Comparison of ENCODE assay signal across 22 mouse cellular contexts in the genomic region with DNA sequence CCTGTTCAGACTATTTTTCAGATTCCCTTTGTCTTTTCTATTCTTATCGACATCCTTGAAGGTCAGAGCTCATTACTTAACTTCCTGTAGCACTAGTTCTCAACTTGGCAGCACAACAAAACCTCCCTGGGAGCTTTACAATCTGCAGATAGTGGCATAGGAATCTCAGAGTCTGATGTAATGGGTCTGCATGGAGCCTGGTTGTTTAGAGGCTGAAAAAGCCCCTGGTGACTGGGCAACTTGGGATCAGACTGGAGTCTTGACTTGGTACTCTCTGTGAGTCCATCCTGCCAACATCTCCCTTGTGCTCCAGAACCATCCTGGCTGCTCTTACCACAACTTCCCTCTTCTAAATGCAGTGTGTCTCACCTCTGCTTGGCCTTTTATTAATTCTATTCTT.
DNase-seq lines count a peak whose midpoint lies in the region; ATAC-seq and TF ChIP-seq lines count a peak whose summit lies in the region.
"Had no signal": no experiment of that assay in that cellular context is flagged by ENCODE, and none has a peak within 500 bp of the region (broad histone marks: within the 10 kb centered on the region; RNA-seq: fewer than 3 reads in every experiment).

No protein-coding gene starts in this region.

- peak; percentile 67 for ATAC-seq in heart, embryonic 12.5 days (ENCODE audit: insufficient number of reproducible peaks, low FRiP score)
- ATAC-seq: forebrain, embryonic 16.5 days had no signal

- no peak overlapping the region for H3K4me2 ChIP-seq in heart, embryonic 12.5 days
- H3K4me2 ChIP-seq: hindbrain, embryonic 12.5 days; liver, embryonic 15.5 days; midbrain, embryonic 12.5 days had no signal

- no peak for DNase-seq in heart, postnatal 25 days (ENCODE audit: low spot score)
- peak; percentile 7 for DNase-seq in kidney, postnatal 14 days
- DNase-seq in kidney, adult 18-20 months: no peak
- DNase-seq in 416B (ENCODE audit: low read depth): peak; percentile 17
- no peak for DNase-seq in layer of hippocampus, adult 8-10 months (ENCODE audit: low spot score in 2 of 2)
- no peak for DNase-seq in spleen, adult 18-20 months
- DNase-seq: adrenal gland, postnatal 25 days; cerebellum, adult 9-11 months; gastrocnemius, postnatal 14 days; heart, adult 11 months; kidney, adult 8-10 months; liver; right cerebral cortex, postnatal 14 days; thymus, postnatal 14 days had no signal

- peaks cover 5% of the 10 kb centered on the region; the same call in 1 of the 2 replicates for H3K9me3 ChIP-seq in heart, embryonic 12.5 days (replicated peaks)
- H3K9me3 ChIP-seq: limb, embryonic 10.5 days; liver, embryonic 15.5 days had no signal

- no peaks in the 10 kb centered on the region for H3K36me3 ChIP-seq in heart, embryonic 12.5 days
- H3K36me3 ChIP-seq: forebrain, embryonic 10.5 days; hindbrain, embryonic 12.5 days; limb, embryonic 10.5 days; liver, embryonic 15.5 days; midbrain, embryonic 12.5 days had no signal

- no peak for TF ChIP-seq POLR2A in bone marrow macrophage, adult 2 months (IDR thresholded peaks at IDR 0.05; ENCODE audit: borderline replicate concordance, low read depth, low read length)

- H3K27ac ChIP-seq in heart, embryonic 12.5 days (ENCODE audit: poor library complexity, severe bottlenecking): peak overlapping the region; percentile 33; the same call in 1 of the 2 replicates
- peak overlapping the region; percentile 54 for H3K27ac ChIP-seq in bone marrow macrophage, adult 2 months (ENCODE audit: insufficient read depth, low read depth, low read length)
- H3K27ac ChIP-seq: forebrain, embryonic 10.5 days; hindbrain, embryonic 12.5 days; limb, embryonic 10.5 days; liver, embryonic 15.5 days had no signal

- no peak overlapping the region for H3K4me3 ChIP-seq in heart, embryonic 12.5 days
- no peak overlapping the region for H3K4me3 ChIP-seq in bone marrow macrophage, adult 2 months (ENCODE audit: insufficient read depth, low read length)
- H3K4me3 ChIP-seq: forebrain, embryonic 10.5 days; hindbrain, embryonic 12.5 days; limb, embryonic 10.5 days; liver, embryonic 15.5 days; midbrain, embryonic 12.5 days had no signal

- no peak overlapping the region for H3K9ac ChIP-seq in heart, embryonic 12.5 days
- H3K9ac ChIP-seq: hindbrain, embryonic 12.5 days; liver, embryonic 15.5 days; midbrain, embryonic 12.5 days had no signal

- no peaks in the 10 kb centered on the region for H3K27me3 ChIP-seq in heart, embryonic 12.5 days (replicated peaks)
- H3K27me3 ChIP-seq: hindbrain, embryonic 12.5 days; liver, embryonic 15.5 days; midbrain, embryonic 12.5 days had no signal

- intact Hi-C loops in heart, postnatal 25 days (cut with DNase I): no loop called here

- 17% methylated on average over 1 of the region's 1 CpGs for WGBS in heart, embryonic 12.5 days

- peaks cover 13% of the 10 kb centered on the region for H3K4me1 ChIP-seq in heart, embryonic 12.5 days (replicated peaks)
- peaks cover 18% of the 10 kb centered on the region for H3K4me1 ChIP-seq in bone marrow macrophage, adult 2 months (ENCODE audit: control insufficient read depth, insufficient read depth, low read length)
- H3K4me1 ChIP-seq: liver, embryonic 15.5 days had no signal

- TF ChIP-seq CTCF in bone marrow macrophage, adult 2 months (IDR thresholded peaks at IDR 0.05; ENCODE audit: low read depth, low read length): no peak

Comparison
In these comparisons a context has a peak if more than half of its experiments do, and no peak if none do; other contexts are left out.
1. DNase-seq: peak in kidney, postnatal 14 days (single experiment) and 416B (single experiment); none in heart, postnatal 25 days (single experiment), kidney, adult 18-20 months (single experiment), layer of hippocampus, adult 8-10 months (0 of 2) and spleen, adult 18-20 months (0 of 2).